Mouse (Mus musculus) heart, postnatal 0 days (tissue): ENCODE results near the gene Ap3m1. TPM values are rescaled to one million over a fixed set of nuclear protein-coding genes. Genes with fewer than 3 reads are reported as not detected.

Experiments used
- ATAC-seq: fragments of 200-750 bp; cut with Nextera tagmentation; 2 replicates; pipeline ENCODE4 v1.8.0; 2017; ENCODE audit warnings: low read depth, moderate number of reproducible peaks, moderate library complexity; ENCODE audit not compliant: insufficient read depth
- DNase-seq: peaks from one replicate; pipeline ENCODE4 v3.0.0-alpha.2; 2016; ENCODE audit warnings: low spot score
- H3K27ac ChIP-seq: fragments of 300-500 bp; sonication (generic); 2 replicates; pipeline ENCODE4 v1.5.1; 2014; ENCODE audit warnings: low read depth, mild to moderate bottlenecking
- H3K27me3 ChIP-seq: fragments of 300-500 bp; sonication (generic); 2 replicates; pipeline ENCODE4 v1.6.1; 2014; ENCODE audit warnings: low read length, mixed read lengths; ENCODE audit not compliant: control insufficient read depth, insufficient read depth
- H3K36me3 ChIP-seq: fragments of 300-500 bp; sonication (generic); replicated peaks from 2 replicates; pipeline ENCODE4 v1.6.1; 2014; ENCODE audit warnings: low read length, mixed read lengths; ENCODE audit not compliant: control insufficient read depth, insufficient read depth
- H3K4me1 ChIP-seq: fragments of 300-500 bp; sonication (generic); 2 replicates; pipeline ENCODE4 v1.6.1; 2014; ENCODE audit warnings: antibody characterized with exemption; ENCODE audit not compliant: control insufficient read depth, insufficient read depth
- H3K4me2 ChIP-seq: fragments of 300-500 bp; sonication (generic); 2 replicates; pipeline ENCODE4 v1.6.1; 2014; ENCODE audit warnings: low read depth, mild to moderate bottlenecking, low read length, moderate library complexity
- H3K4me3 ChIP-seq: fragments of 300-500 bp; sonication (generic); 2 replicates; pipeline ENCODE4 v1.5.1; 2014; ENCODE audit warnings: low read depth, low read length
- H3K9ac ChIP-seq: fragments of 300-500 bp; sonication (generic); replicated peaks from 2 replicates; pipeline ENCODE4 v1.6.1; 2014; ENCODE audit warnings: low read depth, low read length, mixed read lengths
- H3K9me3 ChIP-seq: fragments of 300-500 bp; sonication (generic); replicated peaks from 2 replicates; pipeline ENCODE4 v1.6.1; 2016; ENCODE audit warnings: low read length; ENCODE audit not compliant: control insufficient read depth
- CTCF ChIP-seq: IDR thresholded peaks from 2 replicates; pipeline ENCODE4 v1.5.1; 2016; ENCODE audit warnings: antibody characterized with exemption, control low read depth, low read depth
- EP300 ChIP-seq: IDR thresholded peaks from 2 replicates; pipeline ENCODE4 v1.6.1; 2016; ENCODE audit warnings: antibody characterized with exemption, low read depth
- WGBS: fragments of 180-500 bp; shearing (Covaris S2); extraction: QIAGEN DNeasy Blood & Tissue Kit; methylation state at CpG from one replicate; pipeline ENCODE4 v1.1.7; 2014; 5-methylcytosine and 5-hydroxymethylcytosine counted together
- polyA plus RNA-seq: library from polyadenylated mRNA; unstranded; fragments of >200 nt; fragmentation: Nextera tagmentation; extraction: Ambion mirVana; gene quantifications from 2 replicates; pipeline ENCODE4 v1.2.1, GENCODE M21; 2015
- total RNA-seq: library from RNA; depleted of rRNA; stranded (reverse); fragments of >200 nt; gene quantifications from 2 replicates; pipeline ENCODE4 v1.2.3, GENCODE M21; 2014; ENCODE audit warnings: low replicate concordance

The Ap3m1 gene
- total and polyA plus RNA-seq, 2 experiments from 2014 or later, result 43.6 to 63.7 TPM

GRCm38 (mm10) chr14:20997548-20997947 lies 54.8 kb downstream of the Ap3m1 start:
- DNase-seq (no peak), ATAC-seq (no peak)
- Histone ChIP-seq H3K36me3 (peaks cover 64% of the 10 kb centered on the region), H3K9me3 (no peaks in the 10 kb centered on the region), H3K4me2 (no peak overlapping the region), H3K27me3 (no peaks in the 10 kb centered on the region), H3K4me3 (no peak overlapping the region), H3K4me1 (no peaks in the 10 kb centered on the region), H3K9ac (no peak overlapping the region), H3K27ac (no peak overlapping the region)
- TF ChIP-seq CTCF (no peak), EP300 (no peak)
- 48% methylated on average over 3 of the region's 3 CpGs for WGBS

- H3K27me3 ChIP-seq, result no peaks in the 10 kb centered on the region
- no peak overlapping the region for H3K4me2 ChIP-seq
- H3K9me3 ChIP-seq, result no peaks in the 10 kb centered on the region; the same call in 1 of the 2 replicates
- no peak for DNase-seq
- 0 out of 2 replicates have a peak, but pooled peaks have one; percentile 27 for ATAC-seq
- H3K9ac ChIP-seq, result no peak overlapping the region
- H3K4me1 ChIP-seq, result no peaks in the 10 kb centered on the region
- peaks cover 66% of the 10 kb centered on the region for H3K36me3 ChIP-seq
- WGBS, result 40% methylated on average over 5 of the region's 5 CpGs
- H3K4me3 ChIP-seq, result no peak overlapping the region
- no peak overlapping the region for H3K27ac ChIP-seq
- TF ChIP-seq EP300 (no peak), CTCF (no peak)
Observed at GRCm38 (mm10) chr14:20996361-20996760, 55.9 kb downstream of the Ap3m1 start.

- Histone ChIP-seq H3K27me3 (no peaks in the 10 kb centered on the region), H3K27ac (no peak overlapping the region), H3K4me3 (no peak overlapping the region), H3K4me2 (no peak overlapping the region), H3K4me1 (no peaks in the 10 kb centered on the region), H3K9ac (no peak overlapping the region), H3K36me3 (peaks cover 66% of the 10 kb centered on the region), H3K9me3 (no peaks in the 10 kb centered on the region; the same call in 1 of the 2 replicates)
- WGBS, result 80% methylated on average over 2 of the region's 2 CpGs
- DNase-seq (no peak), ATAC-seq (no peak)
- TF ChIP-seq EP300 (no peak), CTCF (no peak)
Observed at GRCm38 (mm10) chr14:20995497-20995896, 56.8 kb downstream of the Ap3m1 start.

- WGBS, result 35% methylated on average over 3 of the region's 3 CpGs
- H3K36me3 ChIP-seq, result peaks cover 64% of the 10 kb centered on the region
- H3K4me2 ChIP-seq, result no peak overlapping the region
Observed at GRCm38 (mm10) chr14:20994475-20994874, 57.8 kb downstream of the Ap3m1 start.

GRCm38 (mm10) chr14:20993067-20993691 lies 59.1 kb downstream of the Ap3m1 start:
- Histone ChIP-seq H3K9me3 (no peaks in the 10 kb centered on the region; the same call in 1 of the 2 replicates), H3K4me1 (no peaks in the 10 kb centered on the region), H3K36me3 (peaks cover 68% of the 10 kb centered on the region), H3K4me3 (no peak overlapping the region), H3K9ac (no peak overlapping the region), H3K27ac (no peak overlapping the region), H3K27me3 (no peaks in the 10 kb centered on the region), H3K4me2 (no peak overlapping the region)
- ATAC-seq (peak; percentile 57; the same call in 1 of the 2 replicates), DNase-seq (peak; percentile 65)
- TF ChIP-seq EP300 (no peak), CTCF (peak; percentile 74)
- 50% methylated on average over 3 of the region's 3 CpGs for WGBS

More at GRCm38 (mm10) chr14:20994475-20994874, 57.8 kb downstream of the Ap3m1 start:
- Histone ChIP-seq H3K4me3 (no peak overlapping the region), H3K9me3 (no peaks in the 10 kb centered on the region; the same call in 1 of the 2 replicates), H3K4me1 (no peaks in the 10 kb centered on the region), H3K27ac (no peak overlapping the region), H3K27me3 (no peaks in the 10 kb centered on the region), H3K9ac (no peak overlapping the region)
- TF ChIP-seq CTCF (no peak), EP300 (no peak)
- DNase-seq, result no peak
- no peak for ATAC-seq

GRCm38 (mm10) chr14:20991492-20991891 lies 60.8 kb downstream of the Ap3m1 start:
- TF ChIP-seq CTCF (no peak), EP300 (no peak)
- Histone ChIP-seq H3K4me3 (no peak overlapping the region), H3K4me1 (no peaks in the 10 kb centered on the region), H3K9me3 (no peaks in the 10 kb centered on the region; the same call in 1 of the 2 replicates), H3K9ac (no peak overlapping the region), H3K36me3 (peaks cover 70% of the 10 kb centered on the region), H3K27ac (no peak overlapping the region), H3K27me3 (no peaks in the 10 kb centered on the region), H3K4me2 (no peak overlapping the region)
- 91% methylated on average over 1 of the region's 1 CpGs for WGBS
- DNase-seq (no peak), ATAC-seq (no peak)
